In the genomic region with DNA sequence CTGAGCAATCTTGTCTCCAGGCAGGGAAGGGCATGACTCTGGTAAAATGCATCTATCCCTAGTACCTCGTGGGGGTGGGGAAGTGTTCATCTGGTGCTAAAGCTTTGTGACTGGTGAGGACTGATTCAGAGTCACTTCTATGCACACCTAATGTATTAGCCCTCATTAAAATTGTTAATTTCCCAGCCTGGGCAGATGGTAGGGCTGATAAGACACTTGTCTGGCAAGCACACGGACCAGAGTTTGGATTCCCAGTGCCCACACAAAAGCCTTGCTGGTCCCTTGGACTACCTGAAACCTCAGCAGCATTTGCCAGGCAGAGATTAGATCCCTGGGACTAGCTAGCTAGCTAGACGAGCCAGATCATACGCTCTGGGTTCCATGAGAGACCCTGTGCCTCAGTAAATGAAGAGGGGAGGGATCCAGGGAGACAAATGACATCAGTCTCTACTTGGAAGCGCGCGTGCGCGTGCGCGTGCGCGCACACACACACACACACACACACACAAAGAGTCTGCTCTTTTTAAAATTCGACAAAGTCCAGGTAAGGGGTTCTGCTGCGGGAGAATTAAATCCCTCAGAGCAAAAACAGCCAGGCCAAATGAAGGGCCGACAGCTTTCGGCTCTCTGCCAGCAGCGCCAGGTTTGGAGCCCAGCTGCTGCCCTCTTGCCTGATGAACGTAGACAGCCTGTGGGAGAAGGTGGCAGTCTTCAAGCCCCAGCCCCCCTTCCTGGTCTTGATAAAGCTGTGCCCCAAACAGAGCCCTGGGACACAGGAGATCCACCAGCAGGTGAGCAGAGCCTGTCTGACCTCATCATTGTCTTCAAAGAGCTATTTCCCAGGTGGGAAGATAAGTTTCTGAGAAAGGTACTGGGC, we compare ENCODE assay signal across 12 mouse cellular contexts. TPM values are rescaled to one million over a fixed set of nuclear protein-coding genes. Genes with fewer than 3 reads are reported as not detected.
DNase-seq lines count a peak whose midpoint lies in the region; ATAC-seq lines count a peak whose summit lies in the region.
"Had no signal": no experiment of that assay in that cellular context is flagged by ENCODE, and none has a peak within 500 bp of the region (broad histone marks: within the 10 kb centered on the region; RNA-seq: fewer than 3 reads in every experiment).

No protein-coding gene starts in this region.

- ATAC-seq in forebrain, embryonic 11.5 days (replicated peaks; ENCODE audit: low FRiP score) = no peak
- ATAC-seq in lung, embryonic 16.5 days (ENCODE audit: low read depth) = no peak
- ATAC-seq in forebrain, embryonic 16.5 days = peak; percentile 79
- no peak for ATAC-seq in midbrain, embryonic 16.5 days
- no peak for ATAC-seq in kidney, embryonic 14.5 days (ENCODE audit: low FRiP score, low TSS enrichment)

- WGBS in forebrain, embryonic 10.5 days = 64% methylated on average over 19 of the region's 19 CpGs
- WGBS in forebrain, embryonic 11.5 days = 63% methylated on average over 19 of the region's 19 CpGs
- 61% methylated on average over 19 of the region's 19 CpGs for whole genome bisulfite sequencing in lung, embryonic 16.5 days
- WGBS in forebrain, embryonic 16.5 days = 41% methylated on average over 19 of the region's 19 CpGs
- 49% methylated on average over 19 of the region's 19 CpGs for WGBS in midbrain, embryonic 16.5 days
- WGBS in kidney, embryonic 14.5 days = 67% methylated on average over 19 of the region's 19 CpGs

- H3K27me3 ChIP-seq in forebrain, embryonic 10.5 days (ENCODE audit: poor library complexity, severe bottlenecking) = no peaks in the 10 kb centered on the region
- H3K27me3 ChIP-seq in forebrain, embryonic 11.5 days (ENCODE audit: control insufficient read depth, insufficient read depth, low read length) = no peaks in the 10 kb centered on the region
- H3K27me3 ChIP-seq in lung, embryonic 16.5 days (ENCODE audit: control insufficient read depth, insufficient read depth, low read depth, low read length) = no peaks in the 10 kb centered on the region
- H3K27me3 ChIP-seq in forebrain, embryonic 16.5 days (replicated peaks; ENCODE audit: control insufficient read depth, insufficient read depth, low read length) = no peaks in the 10 kb centered on the region
- H3K27me3 ChIP-seq in midbrain, embryonic 16.5 days (ENCODE audit: control insufficient read depth, insufficient read depth, low read depth, low read length) = no peaks in the 10 kb centered on the region
- H3K27me3 ChIP-seq in kidney, embryonic 14.5 days (ENCODE audit: control insufficient read depth, insufficient read depth, low read length) = no peaks in the 10 kb centered on the region

- no peak overlapping the region for H3K4me2 ChIP-seq in forebrain, embryonic 11.5 days (ENCODE audit: low read depth, low read length, severe bottlenecking)
- 0 out of 2 replicates have a peak overlapping the region, but pooled peaks have one; percentile 6 for H3K4me2 ChIP-seq in lung, embryonic 16.5 days (ENCODE audit: low read depth, low read length)
- H3K4me2 ChIP-seq in forebrain, embryonic 16.5 days (ENCODE audit: low read length) = peak overlapping the region; percentile 20
- peak overlapping the region; percentile 4; the same call in 1 of the 2 replicates for H3K4me2 ChIP-seq in midbrain, embryonic 16.5 days (ENCODE audit: low read length)
- no peak overlapping the region for H3K4me2 ChIP-seq in kidney, embryonic 14.5 days (replicated peaks; ENCODE audit: low read depth, low read length)
- H3K4me2 ChIP-seq: liver, embryonic 15.5 days had no signal

- H3K4me1 ChIP-seq in forebrain, embryonic 10.5 days = peaks cover 13% of the 10 kb centered on the region
- H3K4me1 ChIP-seq in forebrain, embryonic 11.5 days (replicated peaks; ENCODE audit: control insufficient read depth, insufficient read depth, low read length) = no peaks in the 10 kb centered on the region
- peaks cover 9% of the 10 kb centered on the region for H3K4me1 ChIP-seq in lung, embryonic 16.5 days (replicated peaks; ENCODE audit: control insufficient read depth, insufficient read depth, low read length)
- H3K4me1 ChIP-seq in forebrain, embryonic 16.5 days (replicated peaks; ENCODE audit: control insufficient read depth, insufficient read depth, low read length) = peaks cover 38% of the 10 kb centered on the region
- peaks cover 3% of the 10 kb centered on the region; the same call in 1 of the 2 replicates for H3K4me1 ChIP-seq in midbrain, embryonic 16.5 days (ENCODE audit: control insufficient read depth, insufficient read depth, low read length)
- H3K4me1 ChIP-seq in kidney, embryonic 14.5 days (ENCODE audit: control insufficient read depth, insufficient read depth, low read length) = no peaks in the 10 kb centered on the region

- H3K9me3 ChIP-seq in forebrain, embryonic 10.5 days = no peaks in the 10 kb centered on the region
- no peaks in the 10 kb centered on the region for H3K9me3 ChIP-seq in forebrain, embryonic 11.5 days (ENCODE audit: control insufficient read depth, low read length)
- no peaks in the 10 kb centered on the region for H3K9me3 ChIP-seq in lung, embryonic 16.5 days (ENCODE audit: control insufficient read depth, low read length)
- no peaks in the 10 kb centered on the region for H3K9me3 ChIP-seq in forebrain, embryonic 16.5 days (ENCODE audit: control insufficient read depth, low read length)
- no peaks in the 10 kb centered on the region for H3K9me3 ChIP-seq in midbrain, embryonic 16.5 days (replicated peaks; ENCODE audit: control insufficient read depth, low read length, poor library complexity, severe bottlenecking)
- no peaks in the 10 kb centered on the region for H3K9me3 ChIP-seq in kidney, embryonic 14.5 days (ENCODE audit: control insufficient read depth, low read length)
- H3K9me3 ChIP-seq: liver, embryonic 15.5 days; megakaryocyte, embryonic 14.5 days had no signal

- H3K9ac ChIP-seq in forebrain, embryonic 11.5 days (ENCODE audit: low read length) = no peak overlapping the region
- no peak overlapping the region for H3K9ac ChIP-seq in lung, embryonic 16.5 days (ENCODE audit: low read length)
- peak overlapping the region; percentile 12 for H3K9ac ChIP-seq in forebrain, embryonic 16.5 days (replicated peaks; ENCODE audit: low read depth, low read length)
- H3K9ac ChIP-seq in midbrain, embryonic 16.5 days (ENCODE audit: low read depth, low read length) = peak overlapping the region; percentile 43; the same call in 1 of the 2 replicates
- no peak overlapping the region for H3K9ac ChIP-seq in kidney, embryonic 14.5 days (ENCODE audit: low read depth, low read length)
- H3K9ac ChIP-seq: liver, embryonic 15.5 days had no signal

- H3K4me3 ChIP-seq in forebrain, embryonic 10.5 days = peak overlapping the region; percentile 9; the same call in 1 of the 2 replicates
- H3K4me3 ChIP-seq in forebrain, embryonic 11.5 days (ENCODE audit: low read depth, low read length) = no peak overlapping the region
- no peak overlapping the region for H3K4me3 ChIP-seq in lung, embryonic 16.5 days (ENCODE audit: low read length)
- H3K4me3 ChIP-seq in forebrain, embryonic 16.5 days (replicated peaks; ENCODE audit: low read length) = no peak overlapping the region; the same call in 1 of the 2 replicates
- no peak overlapping the region for H3K4me3 ChIP-seq in midbrain, embryonic 16.5 days (ENCODE audit: low read depth, low read length)
- H3K4me3 ChIP-seq in kidney, embryonic 14.5 days (ENCODE audit: low read length) = no peak overlapping the region
- H3K4me3 ChIP-seq: liver, embryonic 15.5 days; megakaryocyte, embryonic 14.5 days had no signal

- H3K27ac ChIP-seq in forebrain, embryonic 10.5 days = peak overlapping the region; percentile 60
- H3K27ac ChIP-seq in forebrain, embryonic 11.5 days (ENCODE audit: low read depth, low read length) = no peak overlapping the region
- no peak overlapping the region for H3K27ac ChIP-seq in lung, embryonic 16.5 days (ENCODE audit: low read length)
- H3K27ac ChIP-seq in forebrain, embryonic 16.5 days (ENCODE audit: low read length) = peak overlapping the region; percentile 88
- H3K27ac ChIP-seq in midbrain, embryonic 16.5 days (ENCODE audit: low read length) = no peak overlapping the region
- no peak overlapping the region for H3K27ac ChIP-seq in kidney, embryonic 14.5 days (ENCODE audit: low read depth, low read length)
- H3K27ac ChIP-seq: liver, embryonic 15.5 days had no signal

- DNase-seq in forebrain, embryonic 10.5 days (ENCODE audit: extremely low spot score, low spot score) = no peak
- DNase-seq in forebrain, embryonic 11.5 days (ENCODE audit: low spot score) = no peak
- DNase-seq in lung, adult 18-20 months = no peak
- DNase-seq in spleen, postnatal 36 days (ENCODE audit: low spot score in 2 of 2) = no peak
- DNase-seq: adrenal gland, postnatal 10 days had no signal

- no peaks in the 10 kb centered on the region for H3K36me3 ChIP-seq in forebrain, embryonic 10.5 days (replicated peaks)
- H3K36me3 ChIP-seq in forebrain, embryonic 11.5 days (ENCODE audit: control insufficient read depth, insufficient read depth, low read length) = no peaks in the 10 kb centered on the region
- H3K36me3 ChIP-seq in lung, embryonic 16.5 days (ENCODE audit: control insufficient read depth, insufficient read depth, low read length) = no peaks in the 10 kb centered on the region
- no peaks in the 10 kb centered on the region for H3K36me3 ChIP-seq in forebrain, embryonic 16.5 days (ENCODE audit: control insufficient read depth, insufficient read depth)
- H3K36me3 ChIP-seq in midbrain, embryonic 16.5 days (ENCODE audit: control insufficient read depth, insufficient read depth, low read length) = no peaks in the 10 kb centered on the region
- no peaks in the 10 kb centered on the region for H3K36me3 ChIP-seq in kidney, embryonic 14.5 days (ENCODE audit: control insufficient read depth, insufficient read depth, low read length)
- H3K36me3 ChIP-seq: liver, embryonic 15.5 days had no signal

RNA-seq across cellular contexts. Expression of gene Orai1, which starts 8.9 kb away (rescaled TPM):
- polyA plus RNA-seq in forebrain, embryonic 10.5 days (2016; fragmentation: Nextera tagmentation; extraction: Ambion mirVana) = 6.9 and 7.9 TPM in 2 replicates
- 9.6 and 9.8 TPM in 2 replicates for polyA plus RNA-seq in forebrain, embryonic 11.5 days (2014; fragmentation: Nextera tagmentation; extraction: Ambion mirVana)
- 18.2 and 19.3 TPM in 2 replicates for polyA plus RNA-seq in lung, embryonic 16.5 days (2015; fragmentation: Nextera tagmentation; extraction: Ambion mirVana)
- 13.0 and 13.8 TPM in 2 replicates for polyA plus RNA-seq in forebrain, embryonic 16.5 days (2015; fragmentation: Nextera tagmentation; extraction: Ambion mirVana)
- 9.3 and 10.7 TPM in 2 replicates for polyA plus RNA-seq in midbrain, embryonic 16.5 days (2015; fragmentation: Nextera tagmentation; extraction: Ambion mirVana)
- 21.5 and 23.2 TPM in 2 replicates for polyA plus RNA-seq in kidney, embryonic 14.5 days (2014; fragmentation: Nextera tagmentation; extraction: Ambion mirVana)

RNA-seq across cellular contexts. Expression of gene Kdm2b, which starts 16.3 kb away (rescaled TPM):
- 83.3 and 83.4 TPM in 2 replicates for polyA plus RNA-seq in forebrain, embryonic 10.5 days (2016; fragmentation: Nextera tagmentation; extraction: Ambion mirVana)
- 78.0 and 92.4 TPM in 2 replicates for polyA plus RNA-seq in forebrain, embryonic 11.5 days (2014; fragmentation: Nextera tagmentation; extraction: Ambion mirVana)
- polyA plus RNA-seq in lung, embryonic 16.5 days (2015; fragmentation: Nextera tagmentation; extraction: Ambion mirVana) = 35.5 and 37.6 TPM in 2 replicates
- 157 and 166 TPM in 2 replicates for polyA plus RNA-seq in forebrain, embryonic 16.5 days (2015; fragmentation: Nextera tagmentation; extraction: Ambion mirVana)
- 117 and 123 TPM in 2 replicates for polyA plus RNA-seq in midbrain, embryonic 16.5 days (2015; fragmentation: Nextera tagmentation; extraction: Ambion mirVana)
- polyA plus RNA-seq in kidney, embryonic 14.5 days (2014; fragmentation: Nextera tagmentation; extraction: Ambion mirVana) = 59.1 and 105 TPM in 2 replicates

RNA-seq across cellular contexts. Expression of gene Morn3, which starts 40.9 kb away (rescaled TPM):
- polyA plus RNA-seq in forebrain, embryonic 10.5 days (2016; fragmentation: Nextera tagmentation; extraction: Ambion mirVana) = 0.26 and 0.33 TPM in 2 replicates
- polyA plus RNA-seq in forebrain, embryonic 11.5 days (2014; fragmentation: Nextera tagmentation; extraction: Ambion mirVana) = not detected in 2 replicates
- polyA plus RNA-seq in lung, embryonic 16.5 days (2015; fragmentation: Nextera tagmentation; extraction: Ambion mirVana) = 3.9 and 7.4 TPM in 2 replicates
- polyA plus RNA-seq in forebrain, embryonic 16.5 days (2015; fragmentation: Nextera tagmentation; extraction: Ambion mirVana) = 1.7 TPM in 1 of 2 replicates, not detected in the other
- polyA plus RNA-seq in midbrain, embryonic 16.5 days (2015; fragmentation: Nextera tagmentation; extraction: Ambion mirVana) = 0.62 and 1.7 TPM in 2 replicates
- polyA plus RNA-seq in kidney, embryonic 14.5 days (2014; fragmentation: Nextera tagmentation; extraction: Ambion mirVana) = 1.3 and 1.7 TPM in 2 replicates
- polyA plus RNA-seq: liver, embryonic 15.5 days; urinary bladder, adult 2 months had no signal

Comparison
In these comparisons a context has a peak if more than half of its experiments do, and no peak if none do; other contexts are left out.
1. H3K27ac ChIP-seq: peak in forebrain, embryonic 10.5 days (single experiment) and forebrain, embryonic 16.5 days (single experiment); none in forebrain, embryonic 11.5 days (single experiment), lung, embryonic 16.5 days (single experiment), midbrain, embryonic 16.5 days (single experiment) and kidney, embryonic 14.5 days (single experiment).
2. H3K4me2 ChIP-seq: peak in lung, embryonic 16.5 days (single experiment), forebrain, embryonic 16.5 days (single experiment) and midbrain, embryonic 16.5 days (single experiment); none in forebrain, embryonic 11.5 days (single experiment) and kidney, embryonic 14.5 days (single experiment).
3. H3K9ac ChIP-seq: peak in forebrain, embryonic 16.5 days (single experiment) and midbrain, embryonic 16.5 days (single experiment); none in forebrain, embryonic 11.5 days (single experiment), lung, embryonic 16.5 days (single experiment) and kidney, embryonic 14.5 days (single experiment).